Mouse (Mus musculus): ENCODE results near the gene Gm21680. TPM values are rescaled to one million over a fixed set of nuclear protein-coding genes. Genes with fewer than 3 reads are reported as not detected.
A peak's percentile ranks its signal among the peaks of the same experiment; 100 is the strongest.
"Not testable (repeated sequence)": the region's sequence is repeated elsewhere in the genome, so short reads cannot be mapped to it uniquely, and the experiment has no call there.

Gm21680 gene
- not detected in 2 replicates for polyA plus RNA-seq (2016; fragmentation: Nextera tagmentation; extraction: Ambion mirVana)

- no CpG with 5 or more reads among the region's 2 CpGs for WGBS
- H3K4me3 ChIP-seq; H3K9me3 ChIP-seq (replicated peaks); H3K36me3 ChIP-seq; H3K27me3 ChIP-seq (ENCODE audit: low read depth, poor library complexity, severe bottlenecking); DNase-seq (ENCODE audit: low spot score); H3K27ac ChIP-seq (replicated peaks); H3K4me1 ChIP-seq: not testable (repeated sequence)
Observed at GRCm38 (mm10) chr5:25972563-25972962, at the start of gene Gm21680. Gene Gm21680, minus strand, starts transcription at chr5:25972663.

GRCm38 (mm10) chr5:26007697-26008096 is 35.2 kb upstream of the Gm21680 start:
- not testable (repeated sequence) for H3K36me3 ChIP-seq; H3K9me3 ChIP-seq (replicated peaks); H3K27ac ChIP-seq (replicated peaks); DNase-seq (ENCODE audit: low spot score); H3K4me1 ChIP-seq
- peaks cover 14% of the 10 kb centered on the region for H3K27me3 ChIP-seq (ENCODE audit: low read depth, poor library complexity, severe bottlenecking)
- H3K4me3 ChIP-seq: peak overlapping the region; percentile 52; the same call in 1 of the 2 replicates
- 81% methylated on average over 7 of the region's 7 CpGs for WGBS

GRCm38 (mm10) chr5:26006937-26007695 is 34.7 kb upstream of the Gm21680 start:
- peaks cover 14% of the 10 kb centered on the region for H3K27me3 ChIP-seq (ENCODE audit: low read depth, poor library complexity, severe bottlenecking)
- WGBS: 20% methylated on average over 45 of the region's 45 CpGs
- H3K9me3 ChIP-seq (replicated peaks); H3K36me3 ChIP-seq; H3K4me1 ChIP-seq: not testable (repeated sequence)
- peak overlapping the region; percentile 47 for H3K27ac ChIP-seq (replicated peaks)
- DNase-seq (ENCODE audit: low spot score): peak; percentile 74
- H3K4me3 ChIP-seq: peak overlapping the region; percentile 52

- WGBS: 100% methylated on average over 1 of the region's 2 CpGs
- DNase-seq (ENCODE audit: low spot score); H3K9me3 ChIP-seq (replicated peaks): not testable (repeated sequence)
Observed at GRCm38 (mm10) chr5:26004698-26005097, 32.2 kb upstream of the Gm21680 start, which contains the start of gene Gm1979. Gene Gm1979, minus strand, starts transcription at chr5:26004798.

GRCm38 (mm10) chr5:25988550-25988949 is 16.1 kb upstream of the Gm21680 start, which contains the start of gene Gm21698:
Gene Gm21698, minus strand, starts transcription at chr5:25988650.
- not testable (repeated sequence) for H3K9me3 ChIP-seq (replicated peaks); DNase-seq (ENCODE audit: low spot score); H3K4me3 ChIP-seq; H3K27me3 ChIP-seq (ENCODE audit: low read depth, poor library complexity, severe bottlenecking); H3K4me1 ChIP-seq; H3K27ac ChIP-seq (replicated peaks); H3K36me3 ChIP-seq
- no CpG with 5 or more reads among the region's 3 CpGs for WGBS

More at GRCm38 (mm10) chr5:26004698-26005097, 32.2 kb upstream of the Gm21680 start, which contains the start of gene Gm1979:
- not testable (repeated sequence) for H3K27ac ChIP-seq (replicated peaks); H3K4me1 ChIP-seq; H3K4me3 ChIP-seq; H3K36me3 ChIP-seq
- H3K27me3 ChIP-seq (ENCODE audit: low read depth, poor library complexity, severe bottlenecking): peaks cover 14% of the 10 kb centered on the region

- peak overlapping the region; percentile 38; the same call in 1 of the 2 replicates for H3K4me3 ChIP-seq
- not testable (repeated sequence) for H3K36me3 ChIP-seq; H3K9me3 ChIP-seq (replicated peaks); H3K27ac ChIP-seq (replicated peaks); H3K27me3 ChIP-seq (ENCODE audit: low read depth, poor library complexity, severe bottlenecking); DNase-seq (ENCODE audit: low spot score); H3K4me1 ChIP-seq
- 65% methylated on average over 17 of the region's 17 CpGs for WGBS
Observed at GRCm38 (mm10) chr5:25957050-25957449, 15.4 kb downstream of the Gm21680 start.

GRCm38 (mm10) chr5:25956611-25957010 is 15.9 kb downstream of the Gm21680 start:
- peak; percentile 28 for DNase-seq (ENCODE audit: low spot score)
- not testable (repeated sequence) for H3K27me3 ChIP-seq (ENCODE audit: low read depth, poor library complexity, severe bottlenecking); H3K27ac ChIP-seq (replicated peaks); H3K9me3 ChIP-seq (replicated peaks); H3K36me3 ChIP-seq; H3K4me1 ChIP-seq
- WGBS: 35% methylated on average over 32 of the region's 32 CpGs
- H3K4me3 ChIP-seq: peak overlapping the region; percentile 38

GRCm38 (mm10) chr5:25954317-25954716 is 18.1 kb downstream of the Gm21680 start, which contains the start of gene Gm21671:
Gene Gm21671, minus strand, starts transcription at chr5:25954417.
- 88% methylated on average over 2 of the region's 2 CpGs for WGBS
- H3K36me3 ChIP-seq; H3K4me3 ChIP-seq; H3K4me1 ChIP-seq; H3K9me3 ChIP-seq (replicated peaks); DNase-seq (ENCODE audit: low spot score); H3K27ac ChIP-seq (replicated peaks); H3K27me3 ChIP-seq (ENCODE audit: low read depth, poor library complexity, severe bottlenecking): not testable (repeated sequence)

GRCm38 (mm10) chr5:25945391-25945790 is 27.1 kb downstream of the Gm21680 start:
- not testable (repeated sequence) for H3K4me3 ChIP-seq; H3K27ac ChIP-seq (replicated peaks); DNase-seq (ENCODE audit: low spot score); H3K36me3 ChIP-seq; H3K9me3 ChIP-seq (replicated peaks); H3K27me3 ChIP-seq (ENCODE audit: low read depth, poor library complexity, severe bottlenecking); H3K4me1 ChIP-seq
- WGBS: 77% methylated on average over 2 of the region's 2 CpGs

DNA sequence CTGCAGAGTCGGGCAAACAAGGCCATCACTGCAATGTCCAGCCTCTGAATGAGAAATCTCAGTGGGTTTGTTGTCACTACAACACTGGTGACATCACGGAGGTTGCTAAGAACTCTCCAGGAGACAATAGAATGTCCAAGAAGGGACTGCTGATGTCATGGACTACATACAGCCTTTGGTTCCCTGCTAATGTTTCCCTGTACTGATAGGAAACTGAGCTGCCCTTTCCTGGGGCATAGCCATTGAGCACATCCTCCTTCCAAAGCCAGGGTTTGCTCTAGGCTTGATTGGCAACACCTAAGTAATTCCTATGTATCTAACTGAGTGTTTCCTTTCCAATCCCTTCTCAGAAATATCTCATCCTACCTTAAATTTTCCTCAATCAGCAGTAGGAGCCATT is 30.2 kb downstream of the Gm21680 start, which contains the start of gene Gm21663:
Gene Gm21663, minus strand, starts transcription at position 101 of the 400 bp plus-strand sequence.
- not testable (repeated sequence) for DNase-seq (ENCODE audit: low spot score); H3K4me1 ChIP-seq; H3K27me3 ChIP-seq (ENCODE audit: low read depth, poor library complexity, severe bottlenecking); H3K36me3 ChIP-seq; H3K4me3 ChIP-seq; H3K9me3 ChIP-seq (replicated peaks); H3K27ac ChIP-seq (replicated peaks)
- WGBS: 68% methylated on average over 2 of the region's 2 CpGs

Other genes starting within 250 kb of the Gm21680 start
- gene Actr3b, start 212.7 kb downstream of the Gm21680 start, polyA plus RNA-seq (2016; fragmentation: Nextera tagmentation; extraction: Ambion mirVana): 7.0 and 7.2 TPM in 2 replicates
- gene Gm21663, start 30.3 kb downstream of the Gm21680 start, polyA plus RNA-seq (2016; fragmentation: Nextera tagmentation; extraction: Ambion mirVana): 0.10 TPM in 1 of 2 replicates, not detected in the other
- gene Gm21671, start 18.2 kb downstream of the Gm21680 start, polyA plus RNA-seq (2016; fragmentation: Nextera tagmentation; extraction: Ambion mirVana): 0.06 TPM in 1 of 2 replicates, not detected in the other
- 0.09 TPM in 1 of 2 replicates, not detected in the other for gene Gm21698, start 16.0 kb upstream of the Gm21680 start, polyA plus RNA-seq (2016; fragmentation: Nextera tagmentation; extraction: Ambion mirVana)
- 0.12 TPM in 2 replicates for gene Gm1979, start 32.1 kb upstream of the Gm21680 start, polyA plus RNA-seq (2016; fragmentation: Nextera tagmentation; extraction: Ambion mirVana)
- gene Gm5862, start 50.3 kb upstream of the Gm21680 start, polyA plus RNA-seq (2016; fragmentation: Nextera tagmentation; extraction: Ambion mirVana): not detected in 2 replicates
- gene Speer4a, start 66.9 kb upstream of the Gm21680 start, polyA plus RNA-seq (2016; fragmentation: Nextera tagmentation; extraction: Ambion mirVana): 0.07 TPM in 1 of 2 replicates, not detected in the other
- gene Gm7347, start 85.9 kb upstream of the Gm21680 start, polyA plus RNA-seq (2016; fragmentation: Nextera tagmentation; extraction: Ambion mirVana): not detected in 2 replicates
- gene Gm10471, start 116.6 kb upstream of the Gm21680 start, polyA plus RNA-seq (2016; fragmentation: Nextera tagmentation; extraction: Ambion mirVana): not detected in 2 replicates
- not detected in 2 replicates for gene 5031410I06Rik, start 132.7 kb upstream of the Gm21680 start, polyA plus RNA-seq (2016; fragmentation: Nextera tagmentation; extraction: Ambion mirVana)
- not detected in 2 replicates for gene Gm10220, start 148.8 kb upstream of the Gm21680 start, polyA plus RNA-seq (2016; fragmentation: Nextera tagmentation; extraction: Ambion mirVana)